Mouse (Mus musculus) left cerebral cortex, postnatal 14 days (tissue): Measurements from ENCODE around the gene Vps36. TPM values are rescaled to one million over a fixed set of nuclear protein-coding genes. Genes with fewer than 3 reads are reported as not detected.

Experiments used
- DNase-seq, 2 experiments: peaks; one replicate each; pipeline ENCODE4 v3.0.0; 2021 to 2022; ENCODE audit warnings: low spot score in 2 of 2, mixed read lengths in 1 of 2
- intact Hi-C: fragments of 180-260 bp; cut with DNase I; formaldehyde crosslinking; loops from one replicate; pipeline ENCODE4 v1.15.1; 2025
- long read RNA-seq, 2 experiments: library from polyadenylated mRNA; stranded (forward); transcript quantifications; one replicate each; pipeline ENCODE4 v2.0.0; 2021
- total RNA-seq, 2 experiments: library from RNA; stranded (reverse); gene quantifications; 2 replicates each; pipeline ENCODE4 v1.2.3; 2021

Vps36 gene
- 10 to 100 TPM; 34.2 to 35.6 TPM for total RNA-seq
- long read RNA-seq, experiment 1, transcript Vps36-201 (14 exons, 3,574 nt), result major isoform, 58 of 69 reads
- long read RNA-seq, experiment 1, partial matches to known transcripts, result 2 of 69 reads
- long read RNA-seq, experiment 1, other reads (novel, unspliced or antisense), result 9 of 69 reads
- long read RNA-seq, experiment 2, transcript Vps36-201 (14 exons, 3,574 nt), result major isoform, 45 of 53 reads
- long read RNA-seq, experiment 2, partial matches to known transcripts, result 3 of 53 reads
- long read RNA-seq, experiment 2, other reads (novel, unspliced or antisense), result 5 of 53 reads

DNA sequence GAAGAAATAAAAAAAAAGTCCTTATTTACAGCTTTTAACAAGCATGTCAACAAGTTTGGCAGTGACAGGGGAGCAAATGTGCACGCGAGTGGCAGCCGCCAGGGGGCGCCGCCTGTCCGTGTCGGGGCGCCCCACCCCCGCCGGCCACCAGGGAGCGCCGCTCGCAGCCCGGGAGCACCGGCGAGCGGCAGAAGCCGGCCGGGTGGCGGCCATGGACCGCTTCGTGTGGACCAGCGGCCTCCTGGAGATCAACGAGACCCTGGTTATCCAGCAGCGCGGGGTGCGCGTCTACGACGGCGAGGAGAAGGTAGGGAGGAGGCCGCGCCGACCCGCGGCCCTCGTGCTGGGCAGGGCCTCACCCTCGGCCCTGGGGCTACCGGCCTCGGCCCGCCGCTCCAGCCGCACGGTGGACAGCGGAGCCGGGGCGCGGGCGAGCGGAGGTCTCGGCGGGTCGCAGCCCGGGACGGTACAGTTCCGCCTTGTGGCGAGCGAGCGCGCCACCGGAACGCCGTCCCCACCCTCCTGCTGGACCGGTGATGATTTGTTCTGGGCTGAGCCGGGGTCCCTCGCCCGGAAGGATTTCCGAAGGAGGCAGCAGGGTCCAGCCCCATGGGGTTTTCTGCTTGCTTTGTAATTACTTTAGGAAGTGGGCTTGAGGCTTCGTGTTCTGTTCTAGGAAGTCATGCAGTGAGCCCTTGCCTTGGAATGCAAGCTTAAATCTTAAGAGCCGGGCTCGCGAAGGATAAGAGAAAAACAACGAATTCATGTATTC is at the start of gene Vps36:
Vps36 (plus strand) TSS at position 150 of the 772 bp plus-strand sequence.
- intact Hi-C loops, result loop anchor here (2.0 to 5.0 kb wide), 2 partner anchors 204 to 218 kb away; partner anchors contain the start of genes Mrps31 and Slc25a15

DNA sequence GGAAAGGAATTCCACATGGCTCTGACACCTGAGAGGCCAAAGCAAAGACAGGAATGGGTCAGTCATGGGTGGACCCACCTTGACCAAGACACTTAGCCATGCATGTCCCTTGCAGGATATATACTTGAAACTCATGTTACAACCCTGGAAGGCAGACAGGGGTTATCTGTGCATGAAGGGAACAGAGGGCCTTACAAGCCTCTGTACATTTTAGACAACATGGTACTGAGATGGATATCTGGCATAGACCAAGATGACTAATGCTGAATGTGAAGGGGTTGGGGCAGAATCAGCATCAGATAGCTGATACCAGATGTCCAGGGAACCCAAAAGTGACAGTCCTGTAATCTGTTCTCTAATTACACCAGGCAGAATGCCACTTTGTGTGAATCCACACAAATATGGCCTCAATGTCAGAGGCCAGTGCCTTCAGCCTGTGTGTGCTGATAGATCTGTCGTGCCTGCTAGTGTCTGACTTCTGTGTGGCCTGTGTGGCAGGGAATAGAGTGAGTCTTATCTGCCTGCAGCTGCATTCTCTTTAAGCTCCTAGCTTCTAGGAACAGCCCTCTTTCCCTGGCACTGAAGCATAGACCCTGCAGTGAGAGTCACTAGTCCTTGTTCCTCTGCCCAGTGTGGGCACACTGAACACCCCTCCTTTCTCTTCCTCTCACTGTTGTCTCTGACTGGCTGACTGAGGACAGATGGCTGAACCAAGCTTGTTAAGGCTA is 48.7 kb upstream of the Vps36 start:
- intact Hi-C loops, result no loop called here
- no peak for DNase-seq

More for the DNA sequence above, at the start of gene Vps36:
- peak; percentile 86 to 88 for DNase-seq

DNA sequence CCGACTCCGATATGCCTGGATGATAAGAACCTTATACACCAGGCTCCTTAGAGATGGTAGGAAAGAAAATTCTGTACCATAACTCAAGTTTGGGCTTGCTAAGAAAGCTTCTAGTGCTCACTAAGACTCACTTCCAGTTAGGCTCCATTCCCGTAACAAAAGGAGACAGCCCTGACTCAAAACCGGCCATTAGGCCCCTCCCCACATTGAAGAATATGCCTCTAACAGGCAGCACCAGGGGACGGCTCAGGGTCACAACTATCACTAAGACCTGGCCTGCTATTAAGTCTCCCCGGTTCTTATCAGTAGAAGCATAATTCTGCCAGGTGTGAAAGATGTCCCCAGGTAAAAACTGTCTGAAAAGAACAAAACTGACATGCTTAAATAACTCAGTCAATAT is 46.8 kb upstream of the Vps36 start:
- intact Hi-C loops, result no loop called here

DNA sequence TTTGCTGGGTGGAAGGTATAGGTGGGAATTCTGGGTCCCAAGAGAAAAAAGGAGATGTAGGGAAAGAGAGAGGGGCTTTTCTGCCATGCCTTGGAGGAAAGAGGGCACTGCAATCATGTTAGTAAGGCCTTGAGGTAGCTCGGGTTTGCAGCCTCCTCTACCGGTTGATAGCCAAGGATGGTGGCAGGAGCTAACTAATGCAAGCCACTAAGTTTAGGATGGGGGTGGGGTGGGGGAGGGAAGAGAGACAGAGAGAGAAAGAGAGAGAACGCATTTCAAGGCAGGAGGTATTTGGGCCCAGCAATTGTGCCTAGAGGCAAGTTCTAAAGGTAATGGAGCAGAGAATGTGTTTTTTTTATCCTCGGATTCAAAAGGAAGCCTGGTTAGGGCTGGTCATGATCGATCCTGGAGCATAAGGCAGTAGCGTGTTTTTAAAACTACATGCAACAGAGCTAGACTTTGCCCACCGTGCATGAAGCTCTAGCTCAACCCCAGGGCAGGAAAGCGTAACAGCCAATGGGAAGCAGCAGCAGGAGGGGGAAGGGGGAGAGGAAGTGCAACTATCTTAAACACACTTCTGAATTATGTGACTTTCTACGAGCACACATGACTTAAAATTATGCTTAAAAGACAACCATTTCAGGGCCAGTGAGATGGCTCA is 44.8 kb upstream of the Vps36 start:
- intact Hi-C loops, result no loop called here
- DNase-seq, result no peak

More for the DNA sequence above, 46.8 kb upstream of the Vps36 start:
- no peak for DNase-seq

DNA sequence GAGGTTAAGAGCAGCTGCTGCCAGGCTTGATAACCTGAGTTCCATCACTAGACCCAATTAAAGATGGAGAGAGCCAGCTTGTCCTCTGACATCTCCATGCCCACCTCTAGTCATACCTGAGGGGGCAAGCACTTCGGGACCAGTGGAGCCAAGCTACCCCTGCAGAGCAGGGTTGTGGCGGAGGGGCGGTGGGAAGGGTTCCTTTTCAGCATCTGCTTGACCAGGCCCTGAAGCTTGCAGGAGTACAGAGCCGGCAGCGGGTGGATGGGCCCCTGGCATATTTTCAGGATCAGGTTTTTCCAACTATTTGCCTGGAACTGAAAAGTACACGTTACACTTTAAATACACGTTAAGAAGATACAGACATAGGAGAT is 44.3 kb upstream of the Vps36 start:
- no peak for DNase-seq
- intact Hi-C loops, result no loop called here

DNA sequence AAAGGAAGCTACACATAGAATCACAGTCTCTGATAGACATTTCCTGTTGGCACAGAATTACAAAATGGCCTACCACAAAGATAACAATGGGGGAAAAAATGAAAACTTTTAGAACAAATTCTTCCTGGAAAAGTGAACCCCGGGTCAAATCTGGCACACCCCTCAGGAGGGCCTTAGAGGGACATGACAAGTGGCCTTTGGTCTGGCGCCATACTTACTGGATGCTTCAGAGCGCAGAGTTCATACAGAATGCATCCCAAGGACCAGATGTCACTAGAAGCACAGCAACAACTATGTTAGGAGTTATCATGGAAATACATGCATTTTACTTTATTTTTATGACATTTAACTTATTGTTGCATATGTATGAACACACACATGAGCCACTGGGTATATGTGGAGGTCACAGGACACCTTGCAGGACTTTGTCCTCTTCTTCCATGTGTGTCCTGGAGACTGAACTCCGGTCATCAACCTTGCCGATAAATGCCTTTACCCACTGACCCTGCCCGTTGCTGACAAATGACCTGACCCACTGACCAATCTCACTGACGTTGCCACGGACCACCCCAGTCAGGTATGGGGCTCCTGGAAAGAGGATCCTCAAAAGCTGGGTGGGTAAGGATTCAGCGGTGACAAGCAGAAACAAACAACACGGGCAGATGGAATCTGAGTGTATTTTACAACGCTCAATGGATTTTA is 42.8 kb upstream of the Vps36 start:
- DNase-seq, result no peak
- intact Hi-C loops, result no loop called here

DNA sequence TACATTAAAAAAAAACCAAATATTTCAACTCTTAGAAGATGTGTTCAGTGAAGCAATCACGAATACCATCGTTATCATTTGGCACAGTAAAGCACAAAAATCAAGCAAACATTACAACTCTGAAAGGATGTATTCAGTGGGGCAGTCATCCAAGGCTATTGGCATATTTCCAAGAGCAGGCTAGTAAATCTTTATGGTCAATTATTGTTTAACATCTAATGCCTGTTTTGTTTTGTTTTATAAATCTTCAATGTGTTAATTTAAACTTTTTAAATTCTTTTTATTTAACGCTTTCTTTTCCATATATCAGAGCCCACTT is 42.3 kb upstream of the Vps36 start:
- intact Hi-C loops, result no loop called here

DNA sequence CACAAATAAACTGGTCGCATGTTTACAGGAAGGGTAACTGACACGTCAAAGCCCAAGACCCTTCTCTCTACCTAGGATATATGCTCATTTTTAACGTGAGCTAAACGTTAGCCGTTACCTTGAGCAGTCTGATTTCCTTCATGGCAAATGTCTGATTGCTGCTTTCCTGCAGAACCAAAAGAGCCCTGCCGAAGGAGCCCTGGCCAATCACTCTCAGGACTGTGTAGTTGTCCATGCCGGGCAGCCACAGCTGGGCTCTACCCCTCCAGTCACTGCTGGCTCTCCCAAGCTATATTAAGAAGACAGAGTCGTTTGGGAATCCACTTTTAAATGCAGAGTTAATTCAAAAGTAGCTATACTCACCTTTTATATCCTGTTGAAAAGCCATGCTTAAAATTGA is 30.4 kb upstream of the Vps36 start:
- DNase-seq, result no peak
- intact Hi-C loops, result no loop called here

More for the DNA sequence above, 42.3 kb upstream of the Vps36 start:
- DNase-seq, result no peak

DNA sequence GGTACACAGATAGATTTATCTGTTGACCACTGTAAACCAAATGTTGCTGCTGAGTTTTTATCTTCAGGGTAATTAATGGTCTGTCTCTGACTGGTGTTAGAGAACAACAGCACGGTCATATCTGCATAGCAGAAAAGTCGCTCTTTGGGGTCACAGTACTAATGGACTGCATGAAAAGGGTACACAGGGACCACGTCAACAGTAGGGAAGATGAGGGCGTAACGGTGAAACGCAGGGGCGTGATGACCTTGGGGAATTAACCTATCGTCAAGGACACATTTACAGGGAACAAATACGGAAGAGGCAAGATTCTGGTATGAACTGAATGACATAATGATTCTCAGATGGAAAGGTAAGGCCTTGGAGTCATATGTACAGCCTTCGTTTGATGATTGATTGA is 28.2 kb upstream of the Vps36 start:
- DNase-seq, result no peak
- intact Hi-C loops, result no loop called here

DNA sequence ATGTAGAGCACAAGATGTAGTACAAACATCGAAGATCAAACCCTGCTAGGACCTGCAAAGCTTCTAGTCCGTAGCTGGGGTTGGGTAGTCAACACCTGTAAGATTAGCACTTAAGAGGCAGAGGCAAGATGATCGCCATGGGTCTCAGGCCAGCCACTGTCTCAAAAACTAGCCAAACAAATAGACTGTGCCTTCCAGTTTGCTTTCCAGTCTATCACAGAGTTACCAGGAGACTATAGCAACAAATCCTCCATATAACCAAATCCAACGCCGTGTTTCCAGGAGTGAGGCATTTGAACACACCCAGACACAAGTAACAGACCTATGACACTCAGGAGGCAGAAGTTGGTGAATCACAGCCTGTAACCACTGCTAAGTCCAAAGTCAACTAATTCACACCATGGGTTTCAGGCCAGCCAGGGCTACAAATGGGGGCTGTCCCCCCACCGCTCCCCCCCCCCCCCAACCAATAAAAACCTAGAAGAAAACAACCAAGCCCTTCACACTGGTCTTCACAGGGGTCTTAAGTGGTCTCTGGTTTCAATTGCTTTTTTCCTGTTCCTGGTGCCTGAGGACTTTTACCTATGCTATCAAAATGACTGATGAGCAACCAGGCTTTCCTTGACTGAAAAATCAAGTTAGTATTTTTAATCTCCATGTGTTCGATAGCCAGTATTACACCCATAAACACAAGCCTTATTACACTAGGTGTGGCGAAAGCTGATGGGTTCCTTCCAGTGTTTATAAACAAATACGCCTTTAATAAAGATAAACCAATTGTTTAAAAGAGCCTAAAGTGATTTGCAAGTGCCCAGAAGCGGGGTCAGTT is 27.1 kb upstream of the Vps36 start:
- no peak for DNase-seq
- intact Hi-C loops, result loop anchor here (5.0 kb wide), 2 partner anchors 103 to 173 kb away; partner anchors contain the start of genes Alg11 and Atp7b

DNA sequence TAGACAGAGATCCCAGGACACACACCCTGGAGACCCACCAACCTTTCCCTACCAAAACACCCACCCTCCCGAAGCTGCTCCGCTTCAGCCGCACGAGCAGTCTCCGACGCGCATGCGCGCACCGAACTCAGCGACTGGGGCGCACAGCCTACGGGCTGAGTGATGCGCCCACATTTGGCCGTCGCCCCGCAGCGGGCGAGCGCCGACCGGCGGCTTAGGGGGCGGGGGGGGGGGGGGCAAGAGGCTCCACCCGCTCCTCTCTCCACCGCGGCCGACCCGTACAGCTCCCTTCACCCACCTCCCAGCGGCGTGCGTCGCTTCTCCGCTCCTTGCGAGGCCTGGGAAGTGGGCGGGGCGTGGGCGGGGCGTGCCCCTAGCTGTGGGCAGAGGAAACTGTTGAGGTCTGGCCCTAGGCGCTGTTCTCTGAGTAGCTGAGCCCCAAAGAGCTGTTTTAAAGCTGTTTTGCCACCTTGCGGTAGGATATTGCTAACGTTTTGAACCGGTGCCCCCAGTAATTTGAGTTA is 26.5 kb upstream of the Vps36 start, which contains the start of gene Nek3:
Nek3 (minus strand) TSS at position 356 of the 524 bp plus-strand sequence.
- intact Hi-C loops, result loop anchor here (5.0 kb wide), 2 partner anchors 104 to 174 kb away; partner anchors contain the start of genes Alg11 and Atp7b
- peak; percentile 78 to 86 for DNase-seq

DNA sequence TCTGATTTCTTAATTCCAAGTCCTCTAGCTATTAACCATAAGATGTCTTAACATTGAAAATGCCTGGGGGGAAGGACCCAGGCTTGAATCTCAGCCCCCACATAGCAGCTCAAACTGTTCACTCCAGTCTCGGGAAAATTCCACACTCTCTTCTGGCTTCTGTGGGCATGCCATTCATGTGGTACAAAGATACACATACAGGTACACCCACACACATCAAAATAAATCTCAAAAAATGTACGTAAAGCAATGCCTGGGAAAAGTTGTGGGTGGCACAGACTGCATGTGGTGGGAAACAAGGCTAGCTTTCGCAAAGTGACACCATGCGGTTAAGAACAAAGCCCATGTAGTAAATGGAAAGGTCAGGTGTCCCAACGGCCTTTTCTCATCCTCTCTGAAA is 23.4 kb upstream of the Vps36 start:
- intact Hi-C loops, result loop anchor here (5.0 kb wide), 2 partner anchors 107 to 177 kb away; partner anchors contain the start of genes Alg11 and Atp7b
- peak; percentile 20 to 63 for DNase-seq

DNA sequence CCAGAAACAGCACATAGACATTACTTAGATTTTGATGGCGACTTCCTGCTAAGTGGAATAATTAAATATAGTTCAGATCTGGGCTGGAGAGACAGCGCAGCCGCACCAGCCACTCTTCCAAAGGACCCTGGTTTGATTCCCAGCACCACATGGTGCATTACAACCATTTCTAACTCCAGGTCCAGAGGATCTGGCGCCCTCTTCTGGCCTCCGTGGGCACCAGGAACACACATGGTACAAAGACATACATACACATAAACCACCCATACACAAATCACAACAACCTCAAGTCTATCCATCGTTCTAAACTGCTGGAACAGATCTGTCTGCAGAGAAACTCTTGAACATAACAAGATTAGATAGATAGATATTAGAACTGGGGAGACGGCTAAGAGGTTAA is 16.6 kb upstream of the Vps36 start:
- no peak for DNase-seq
- intact Hi-C loops, result no loop called here

DNA sequence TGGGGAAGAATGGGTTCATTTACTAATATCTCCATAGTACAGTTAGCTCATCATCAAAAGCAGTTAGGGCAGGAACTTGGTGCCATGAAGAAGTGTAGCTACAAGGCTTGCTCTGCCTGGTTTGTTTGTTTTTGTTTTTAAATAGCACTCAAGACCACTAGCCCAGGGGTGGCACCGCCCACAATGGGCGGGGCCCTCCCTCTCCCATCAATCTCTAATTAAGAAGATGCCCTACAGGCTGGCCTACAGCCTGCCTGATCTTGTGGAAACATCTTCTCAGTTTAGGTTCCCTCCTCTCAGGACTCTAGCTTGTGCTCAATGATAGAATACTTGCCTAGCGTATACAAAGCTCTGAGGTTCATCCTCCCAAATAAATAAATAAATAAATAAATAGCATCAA is 7.7 kb upstream of the Vps36 start:
- intact Hi-C loops, result no loop called here
- no peak for DNase-seq

DNA sequence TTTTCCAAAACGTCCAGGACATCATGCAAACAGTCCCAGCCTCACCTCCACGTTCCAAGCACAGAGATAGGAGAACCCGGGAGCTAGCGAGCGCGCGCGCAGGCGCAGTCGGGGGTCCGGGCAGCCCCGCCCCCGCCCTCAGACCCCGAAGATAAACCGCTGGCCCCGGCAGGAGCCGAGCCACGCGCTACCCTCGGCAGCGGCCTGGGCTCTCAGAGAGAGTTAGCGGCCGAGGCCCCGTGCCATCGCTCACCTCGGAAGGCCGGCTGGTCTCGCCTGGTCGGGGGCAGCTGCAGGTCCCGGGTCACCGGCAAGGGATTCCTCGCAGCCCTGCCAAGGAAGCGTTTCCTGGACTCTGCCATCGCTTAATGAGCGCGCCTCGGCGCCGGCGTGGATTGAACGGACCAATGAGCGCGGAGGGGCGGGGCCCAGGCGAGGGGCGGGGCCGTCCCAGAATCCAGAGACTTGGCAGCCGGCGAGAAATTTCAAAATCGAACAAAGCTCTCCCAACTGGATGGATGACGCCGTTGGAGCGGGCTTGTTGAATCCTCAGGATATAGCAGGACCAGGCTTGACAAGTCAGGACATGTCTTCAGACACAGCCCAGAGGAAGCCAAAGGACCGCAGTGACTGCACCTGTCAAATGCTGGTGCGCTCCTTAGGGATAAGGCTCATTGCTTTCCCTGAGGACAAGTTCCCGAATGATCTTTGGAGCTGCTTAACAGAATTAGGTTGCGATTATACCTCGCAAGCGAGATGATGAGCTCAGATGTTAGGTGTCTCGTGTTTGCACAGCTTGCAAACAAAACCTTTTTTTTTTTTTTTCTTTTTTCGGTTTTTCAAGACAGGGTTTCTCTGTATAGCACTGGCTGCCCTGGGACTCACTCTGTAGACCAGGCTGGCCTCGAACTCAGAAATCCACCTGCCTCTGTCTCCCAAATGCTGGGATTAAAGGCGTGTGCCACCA is 6.9 kb upstream of the Vps36 start, which contains the start of gene Ckap2:
Ckap2 (minus strand) TSS at position 389 of the 967 bp plus-strand sequence.
- DNase-seq, result peak; percentile 80 to 87
- intact Hi-C loops, result no loop called here

DNA sequence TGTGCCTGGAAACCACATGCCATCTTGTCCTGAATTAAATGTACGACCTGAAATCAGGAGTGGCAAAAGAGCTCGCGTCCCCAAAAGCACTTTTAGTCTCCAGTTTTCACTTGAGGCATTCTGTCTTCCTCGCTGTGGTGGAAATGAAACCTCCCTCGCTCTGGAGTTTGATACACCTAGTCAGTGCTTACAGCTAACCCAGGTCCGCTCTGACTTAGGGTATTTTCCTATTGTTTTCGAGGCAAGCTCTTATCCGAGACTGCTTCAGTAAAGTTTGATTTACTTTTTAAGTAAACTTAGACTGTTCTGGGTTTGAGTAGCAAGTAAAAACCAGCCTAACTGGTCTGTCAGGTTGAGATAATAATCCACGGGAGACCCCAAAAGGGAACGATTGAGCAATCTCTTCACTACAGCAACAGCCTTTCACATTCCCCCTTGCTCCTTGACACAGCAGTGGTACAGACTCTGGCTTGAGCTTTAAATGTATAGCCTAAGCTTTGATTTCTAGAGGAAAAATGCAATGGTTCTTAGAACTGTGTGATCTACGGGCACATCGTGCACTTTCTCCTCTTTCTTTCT is 912 bp downstream of the Vps36 start:
- DNase-seq, result no peak
- intact Hi-C loops, result loop anchor here (2.0 to 5.0 kb wide), 2 partner anchors 204 to 217 kb away; partner anchors contain the start of genes Mrps31 and Slc25a15
